Mouse (Mus musculus): Measurements from ENCODE around the gene Jag2. TPM values are rescaled to one million over a fixed set of nuclear protein-coding genes. Genes with fewer than 3 reads are reported as not detected.

The Jag2 gene
- polyA plus RNA-seq, 1 experiment from 2014 or later, result 7.9 TPM

- Histone ChIP-seq H3K4me1 (peaks cover 35% of the 10 kb centered on the region), H3K36me3 (no peaks in the 10 kb centered on the region), H3K27me3 (no peaks in the 10 kb centered on the region), H3K4me2 (replicated peaks) (no peak overlapping the region), H3K9me3 (no peaks in the 10 kb centered on the region), H3K4me3 (no peak overlapping the region), H3K27ac (no peak overlapping the region), H3K9ac (no peak overlapping the region)
- 78% methylated on average over 4 of the region's 4 CpGs for WGBS
- no peak for ATAC-seq (ENCODE audit: insufficient number of reproducible peaks, insufficient read depth, low FRiP score, low TSS enrichment)
Measured at GRCm38 (mm10) chr12:112940238-112940637, 10.7 kb upstream of the Jag2 start.

GRCm38 (mm10) chr12:112938873-112939565 is 9.4 kb upstream of the Jag2 start:
- H3K4me2 ChIP-seq (replicated peaks), result no peak overlapping the region
- no peaks in the 10 kb centered on the region for H3K27me3 ChIP-seq
- H3K9me3 ChIP-seq, result no peaks in the 10 kb centered on the region
- no peak overlapping the region for H3K4me3 ChIP-seq
- H3K4me1 ChIP-seq, result peaks cover 35% of the 10 kb centered on the region
- no peak for ATAC-seq (ENCODE audit: insufficient number of reproducible peaks, insufficient read depth, low FRiP score, low TSS enrichment)
- 0 out of 2 replicates have a peak overlapping the region, but pooled peaks have one; percentile 5 for H3K9ac ChIP-seq
- H3K27ac ChIP-seq, result no peak overlapping the region
- WGBS, result 56% methylated on average over 10 of the region's 10 CpGs
- no peaks in the 10 kb centered on the region for H3K36me3 ChIP-seq

DNA sequence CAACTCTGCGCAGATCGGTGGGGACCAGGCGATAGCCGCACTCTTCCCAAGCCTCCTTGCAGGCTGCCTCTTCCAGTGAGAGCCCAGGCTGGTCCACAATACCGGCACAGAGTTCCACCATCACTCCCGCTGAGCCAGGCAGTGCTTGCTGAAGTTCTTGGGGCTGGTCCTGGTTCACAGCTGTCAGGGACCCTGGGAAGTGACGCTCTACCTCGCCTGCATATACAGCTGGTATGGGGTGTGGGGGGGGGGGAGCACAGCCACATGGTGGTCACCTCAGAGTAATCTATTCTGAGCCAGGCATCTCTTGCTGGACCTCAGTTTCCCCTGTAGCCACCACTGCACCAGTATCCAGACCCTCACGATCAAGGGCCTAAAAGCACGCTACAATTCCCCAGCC is 8.8 kb upstream of the Jag2 start:
- Histone ChIP-seq H3K9me3 (no peaks in the 10 kb centered on the region), H3K27ac (0 out of 2 replicates have a peak overlapping the region, but pooled peaks have one; percentile 25), H3K36me3 (no peaks in the 10 kb centered on the region), H3K4me3 (no peak overlapping the region), H3K4me2 (replicated peaks) (no peak overlapping the region), H3K27me3 (no peaks in the 10 kb centered on the region), H3K4me1 (peaks cover 35% of the 10 kb centered on the region), H3K9ac (no peak overlapping the region)
- 81% methylated on average over 10 of the region's 10 CpGs for WGBS
- ATAC-seq (ENCODE audit: insufficient number of reproducible peaks, insufficient read depth, low FRiP score, low TSS enrichment), result no peak

DNA sequence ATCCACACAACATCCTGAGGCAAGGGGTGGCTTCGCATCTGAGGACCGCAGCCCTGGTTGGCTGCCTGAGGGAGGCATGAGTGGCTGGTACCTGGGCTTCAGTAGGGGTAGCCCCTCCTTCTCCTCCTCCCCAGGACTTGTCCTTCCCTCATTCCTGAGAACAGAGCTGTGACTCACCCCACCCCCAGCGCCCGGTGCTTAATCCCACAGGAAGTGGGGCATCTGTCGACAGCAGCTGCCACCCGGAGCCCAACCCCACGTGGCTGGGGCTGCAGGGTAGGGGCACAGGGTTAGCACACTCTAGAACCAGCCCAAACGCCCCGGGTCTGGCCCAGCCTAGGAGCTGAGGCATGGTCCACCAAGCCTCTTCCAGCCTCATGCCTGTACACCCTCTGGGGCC is 8.3 kb upstream of the Jag2 start:
- no peak overlapping the region for H3K27ac ChIP-seq
- no peak for ATAC-seq (ENCODE audit: insufficient number of reproducible peaks, insufficient read depth, low FRiP score, low TSS enrichment)
- H3K4me3 ChIP-seq, result no peak overlapping the region
- WGBS, result 23% methylated on average over 9 of the region's 9 CpGs
- H3K9me3 ChIP-seq, result no peaks in the 10 kb centered on the region
- H3K36me3 ChIP-seq, result no peaks in the 10 kb centered on the region
- no peaks in the 10 kb centered on the region for H3K27me3 ChIP-seq
- peaks cover 35% of the 10 kb centered on the region for H3K4me1 ChIP-seq
- no peak overlapping the region for H3K4me2 ChIP-seq (replicated peaks)
- no peak overlapping the region for H3K9ac ChIP-seq

DNA sequence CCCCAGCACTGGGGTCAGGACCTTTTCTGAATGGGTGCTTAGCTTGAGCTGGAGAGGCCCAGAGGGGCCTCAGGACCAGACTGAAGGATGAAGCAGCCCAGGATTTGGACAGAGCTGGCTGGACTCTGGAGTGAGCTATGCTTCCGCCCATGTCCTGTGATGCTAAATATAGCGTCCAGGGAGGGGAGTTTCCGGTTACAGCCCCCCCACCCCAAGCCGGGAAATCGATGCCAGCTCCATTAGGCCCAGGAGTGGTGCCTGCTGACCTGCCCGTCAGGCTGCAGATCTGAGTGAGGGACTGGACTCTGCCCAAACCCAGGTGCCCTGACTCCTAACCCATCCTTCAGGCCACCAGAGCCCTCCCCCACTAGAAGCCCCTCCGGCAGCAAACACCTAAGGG is 3.1 kb upstream of the Jag2 start:
- Histone ChIP-seq H3K27ac (no peak overlapping the region), H3K9me3 (no peaks in the 10 kb centered on the region), H3K9ac (no peak overlapping the region), H3K27me3 (peaks cover 44% of the 10 kb centered on the region), H3K4me1 (peaks cover 28% of the 10 kb centered on the region; the same call in 1 of the 2 replicates), H3K4me2 (replicated peaks) (no peak overlapping the region), H3K4me3 (no peak overlapping the region), H3K36me3 (no peaks in the 10 kb centered on the region)
- ATAC-seq (ENCODE audit: insufficient number of reproducible peaks, insufficient read depth, low FRiP score, low TSS enrichment), result no peak
- 30% methylated on average over 7 of the region's 7 CpGs for WGBS

- H3K4me1 ChIP-seq, result peaks cover 31% of the 10 kb centered on the region; the same call in 1 of the 2 replicates
- H3K9me3 ChIP-seq, result no peaks in the 10 kb centered on the region
- H3K4me3 ChIP-seq, result peak overlapping the region; percentile 47
- H3K36me3 ChIP-seq, result no peaks in the 10 kb centered on the region
- no peak for ATAC-seq (ENCODE audit: insufficient number of reproducible peaks, insufficient read depth, low FRiP score, low TSS enrichment)
- peaks cover 69% of the 10 kb centered on the region for H3K27me3 ChIP-seq
- peak overlapping the region; percentile 52 for H3K9ac ChIP-seq
- 1% methylated on average over 119 of the region's 124 CpGs for WGBS
- H3K4me2 ChIP-seq (replicated peaks), result peak overlapping the region; percentile 82
- H3K27ac ChIP-seq, result peak overlapping the region; percentile 42; the same call in 1 of the 2 replicates
Measured at GRCm38 (mm10) chr12:112928401-112929241, 955 bp downstream of the Jag2 start.

- Histone ChIP-seq H3K9me3 (no peaks in the 10 kb centered on the region), H3K27me3 (peaks cover 67% of the 10 kb centered on the region), H3K4me1 (peaks cover 32% of the 10 kb centered on the region; the same call in 1 of the 2 replicates), H3K4me3 (no peak overlapping the region), H3K9ac (0 out of 2 replicates have a peak overlapping the region, but pooled peaks have one; percentile 7), H3K27ac (no peak overlapping the region), H3K4me2 (replicated peaks) (peak overlapping the region; percentile 82), H3K36me3 (no peaks in the 10 kb centered on the region)
- ATAC-seq (ENCODE audit: insufficient number of reproducible peaks, insufficient read depth, low FRiP score, low TSS enrichment), result no peak
- 53% methylated on average over 14 of the region's 14 CpGs for WGBS
Measured at GRCm38 (mm10) chr12:112927265-112927664, 2.3 kb downstream of the Jag2 start.

DNA sequence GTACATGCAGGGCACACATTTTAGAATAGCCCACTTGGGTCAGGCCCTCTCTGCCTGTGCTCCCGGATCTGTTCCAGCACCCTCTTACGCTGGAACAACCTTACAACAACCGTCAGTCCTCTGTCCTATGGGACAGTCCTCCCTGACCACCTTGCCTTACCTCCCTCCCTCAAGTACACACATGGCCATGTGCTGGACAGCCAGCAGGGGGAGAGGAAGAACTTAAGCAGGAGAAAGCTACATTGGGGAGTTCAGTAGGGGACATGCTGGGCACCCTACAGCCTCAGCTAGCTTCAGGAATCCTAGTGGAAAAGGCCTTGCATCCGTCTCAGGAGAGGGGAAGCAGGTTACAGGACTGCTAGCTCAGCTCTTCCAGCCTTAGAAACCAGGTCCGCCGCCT is 3.6 kb downstream of the Jag2 start:
- no peaks in the 10 kb centered on the region for H3K9me3 ChIP-seq
- no peak overlapping the region for H3K27ac ChIP-seq
- peaks cover 37% of the 10 kb centered on the region; the same call in 1 of the 2 replicates for H3K4me1 ChIP-seq
- no peaks in the 10 kb centered on the region for H3K36me3 ChIP-seq
- H3K4me3 ChIP-seq, result no peak overlapping the region
- peaks cover 56% of the 10 kb centered on the region for H3K27me3 ChIP-seq
- WGBS, result 73% methylated on average over 6 of the region's 6 CpGs
- no peak overlapping the region for H3K9ac ChIP-seq
- no peak for ATAC-seq (ENCODE audit: insufficient number of reproducible peaks, insufficient read depth, low FRiP score, low TSS enrichment)
- H3K4me2 ChIP-seq (replicated peaks), result no peak overlapping the region

DNA sequence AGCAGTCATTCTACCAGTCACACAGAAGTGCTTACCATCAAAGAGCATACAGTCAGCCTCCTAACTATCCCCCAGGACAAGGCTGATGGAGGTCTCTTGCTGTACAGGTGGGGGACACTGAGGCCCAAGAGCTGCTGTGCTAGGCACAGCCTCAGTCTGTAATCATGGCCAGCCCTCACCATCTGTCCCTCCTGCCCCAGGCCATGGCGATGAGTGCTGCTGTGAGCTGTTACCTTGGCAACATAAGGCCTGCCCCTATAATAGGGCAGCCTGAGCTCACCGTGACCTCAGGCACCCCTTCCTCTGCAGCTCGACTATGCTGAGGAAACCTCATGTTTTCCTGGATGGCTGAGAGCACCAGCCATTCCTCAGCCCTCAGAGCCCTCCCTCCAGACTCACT is 7.0 kb downstream of the Jag2 start:
- Histone ChIP-seq H3K9ac (no peak overlapping the region), H3K27ac (no peak overlapping the region), H3K27me3 (peaks cover 24% of the 10 kb centered on the region), H3K4me3 (no peak overlapping the region), H3K4me2 (replicated peaks) (no peak overlapping the region), H3K9me3 (no peaks in the 10 kb centered on the region), H3K36me3 (no peaks in the 10 kb centered on the region), H3K4me1 (peaks cover 18% of the 10 kb centered on the region; the same call in 1 of the 2 replicates)
- ATAC-seq (ENCODE audit: insufficient number of reproducible peaks, insufficient read depth, low FRiP score, low TSS enrichment), result no peak
- 19% methylated on average over 3 of the region's 3 CpGs for WGBS

DNA sequence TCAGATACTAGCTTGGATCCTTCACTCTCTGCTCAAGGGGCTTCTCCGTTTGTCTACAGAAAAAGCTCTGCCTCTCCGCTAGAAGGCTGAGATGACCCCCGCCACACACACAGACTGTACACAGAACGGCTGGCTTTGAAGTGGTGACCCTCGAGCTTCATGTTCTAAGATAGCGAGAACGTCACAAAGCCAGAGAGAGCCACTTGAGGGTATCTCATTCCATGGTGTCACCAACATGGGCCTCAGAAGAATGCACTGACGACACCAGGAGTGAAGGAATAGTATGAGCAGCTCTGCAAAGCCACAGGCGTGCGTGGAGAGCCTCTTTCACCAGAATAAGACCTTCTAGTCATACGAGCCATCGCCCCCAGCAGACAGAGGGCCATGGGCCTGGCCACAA is 8.1 kb downstream of the Jag2 start:
- Histone ChIP-seq H3K9ac (no peak overlapping the region), H3K27me3 (peaks cover 14% of the 10 kb centered on the region), H3K4me1 (peaks cover 13% of the 10 kb centered on the region; the same call in 1 of the 2 replicates), H3K4me2 (replicated peaks) (no peak overlapping the region), H3K36me3 (no peaks in the 10 kb centered on the region), H3K9me3 (no peaks in the 10 kb centered on the region), H3K27ac (no peak overlapping the region), H3K4me3 (no peak overlapping the region)
- ATAC-seq (ENCODE audit: insufficient number of reproducible peaks, insufficient read depth, low FRiP score, low TSS enrichment), result no peak
- 77% methylated on average over 12 of the region's 12 CpGs for WGBS

GRCm38 (mm10) chr12:112917906-112918305 is 11.7 kb downstream of the Jag2 start:
- Histone ChIP-seq H3K9ac (no peak overlapping the region; the same call in 1 of the 2 replicates), H3K27me3 (no peaks in the 10 kb centered on the region), H3K4me3 (no peak overlapping the region), H3K36me3 (no peaks in the 10 kb centered on the region), H3K4me1 (peaks cover 10% of the 10 kb centered on the region; the same call in 1 of the 2 replicates), H3K4me2 (replicated peaks) (no peak overlapping the region), H3K9me3 (no peaks in the 10 kb centered on the region), H3K27ac (no peak overlapping the region)
- WGBS, result 51% methylated on average over 8 of the region's 8 CpGs
- ATAC-seq (ENCODE audit: insufficient number of reproducible peaks, insufficient read depth, low FRiP score, low TSS enrichment), result no peak

DNA sequence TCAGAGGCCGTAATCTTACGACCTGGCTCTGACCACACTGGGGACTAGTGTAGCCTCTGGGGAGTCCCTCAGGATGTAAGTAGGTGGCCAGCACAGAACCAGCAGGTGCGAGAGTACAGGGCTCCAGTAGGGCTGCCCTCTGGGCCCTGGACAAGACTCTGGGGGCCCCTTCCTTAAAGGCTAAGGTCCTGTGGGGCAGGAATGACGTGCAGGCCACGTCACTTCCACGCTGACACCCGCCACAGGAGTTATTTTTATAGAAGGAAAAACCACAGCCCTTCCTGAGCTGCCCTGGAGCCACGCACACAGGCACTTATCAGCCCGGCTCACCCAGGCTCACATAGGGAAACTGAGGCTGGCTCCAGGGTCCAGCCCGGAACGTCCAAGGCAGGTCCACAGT is 12.1 kb downstream of the Jag2 start:
- no peak for ATAC-seq (ENCODE audit: insufficient number of reproducible peaks, insufficient read depth, low FRiP score, low TSS enrichment)
- Histone ChIP-seq H3K4me3 (no peak overlapping the region), H3K27ac (no peak overlapping the region), H3K27me3 (no peaks in the 10 kb centered on the region), H3K4me2 (replicated peaks) (no peak overlapping the region), H3K4me1 (peaks cover 7% of the 10 kb centered on the region; the same call in 1 of the 2 replicates), H3K9me3 (no peaks in the 10 kb centered on the region), H3K9ac (no peak overlapping the region), H3K36me3 (no peaks in the 10 kb centered on the region)
- WGBS, result 77% methylated on average over 11 of the region's 11 CpGs
